Mouse (Mus musculus): ENCODE data around the gene Bola1.

DNA sequence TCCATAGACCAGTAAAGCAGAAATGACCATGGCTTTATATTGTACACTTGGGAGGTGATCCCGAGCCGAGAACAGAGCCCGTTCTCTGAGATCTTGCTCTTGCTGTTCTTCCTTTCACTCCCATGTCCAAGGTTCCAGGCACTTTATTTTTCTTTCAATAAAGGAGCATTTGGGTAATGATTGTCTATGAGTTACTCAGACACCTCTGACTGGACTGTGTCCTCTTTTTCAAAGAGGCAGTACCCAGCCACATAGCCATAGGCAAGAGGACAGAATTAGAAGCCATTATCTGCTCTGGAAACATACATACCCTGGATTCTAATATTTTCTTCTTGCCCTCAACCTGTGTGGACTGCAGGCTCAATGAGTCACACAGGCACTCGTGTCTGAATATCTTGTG, 59.7 kb downstream of the Bola1 start:
- TF ChIP-seq CTCF (IDR thresholded peaks at IDR 0.05 in 2 of 3, conservative IDR thresholded peaks at IDR 0.05 in 1 of 3; ENCODE audit: control insufficient read depth in 1 of 3, insufficient read depth in 1 of 3, low read depth in 2 of 3, low read length in 3 of 3, poor library complexity in 1 of 3, severe bottlenecking in 1 of 3) (no peak), RAD21 (IDR thresholded peaks at IDR 0.05; ENCODE audit: low read depth, low read length) (no peak), GABPA (IDR thresholded peaks at IDR 0.05; ENCODE audit: low read depth, low read length) (no peak), ZKSCAN1 (IDR thresholded peaks at IDR 0.05; ENCODE audit: low read depth, low read length) (no peak), ETS1 (IDR thresholded peaks at IDR 0.05; ENCODE audit: low read depth, low read length) (no peak), POLR2AphosphoS2 (IDR thresholded peaks at IDR 0.05; ENCODE audit: low read length) (0 out of 2 replicates have a peak, but pooled peaks have one; percentile 1), ZC3H11A (IDR thresholded peaks at IDR 0.05; ENCODE audit: low read depth, low read length) (no peak), POLR2A (IDR thresholded peaks at IDR 0.05; ENCODE audit: control insufficient read depth in 1 of 2, insufficient read depth in 1 of 2, low read depth in 1 of 2, low read length in 2 of 2, poor library complexity in 1 of 2) (no peak), EP300 (IDR thresholded peaks at IDR 0.05; ENCODE audit: low read depth in 1 of 2, low read length in 2 of 2) (no peak), TAL1 (IDR thresholded peaks at IDR 0.05; ENCODE audit: low read length) (no peak), E2F4 (IDR thresholded peaks at IDR 0.05; ENCODE audit: borderline replicate concordance, low read depth, low read length) (no peak)
